Mouse (Mus musculus) CH12.LX (cell line): Measurements from ENCODE around the gene Usp13. TPM values are rescaled to one million over a fixed set of nuclear protein-coding genes. Genes with fewer than 3 reads are reported as not detected.

Experiments used
- DNase-seq: peaks from one replicate; pipeline ENCODE4 v3.0.0-alpha.2; 2013; ENCODE audit errors: extremely low read depth
- H3K27ac ChIP-seq: 2 replicates; pipeline ENCODE4 v1.5.1; 2012; ENCODE audit warnings: low read depth, mild to moderate bottlenecking, control low read depth, moderate library complexity; ENCODE audit not compliant: insufficient read depth
- H3K27me3 ChIP-seq: replicated peaks from 2 replicates; pipeline ENCODE3; 2012; ENCODE audit warnings: inconsistent platforms
- H3K36me3 ChIP-seq, 2 experiments: replicated peaks in 1 of 2; 2 replicates each; pipeline versions ENCODE3 to v1.6.1; 2012; ENCODE audit warnings: inconsistent platforms in 1 of 2, low read length in 1 of 2, mild to moderate bottlenecking in 1 of 2, mixed read lengths in 1 of 2, moderate library complexity in 1 of 2; ENCODE audit not compliant: control insufficient read depth in 1 of 2, insufficient read depth in 1 of 2
- H3K4me1 ChIP-seq, 2 experiments: 2 replicates each; pipeline ENCODE4 v1.6.1; 2012; ENCODE audit warnings: inconsistent platforms in 1 of 2, moderate library complexity in 1 of 2; ENCODE audit not compliant: insufficient read depth in 2 of 2, control insufficient read depth in 1 of 2
- H3K4me2 ChIP-seq: 2 replicates; pipeline ENCODE4 v1.6.1; 2012; ENCODE audit warnings: low read depth, mild to moderate bottlenecking, control low read depth; ENCODE audit not compliant: poor library complexity, insufficient read depth, severe bottlenecking
- H3K4me3 ChIP-seq, 3 experiments: fragments of 150-350 bp in 1 of 3; sonication (generic) in 1 of 3; replicated peaks in 1 of 3; 2 replicates each; pipeline versions ENCODE3 to v1.5.1; 2011 to 2012; ENCODE audit warnings: low read depth in 2 of 3, low read length in 2 of 3, mild to moderate bottlenecking in 2 of 3, moderate library complexity in 2 of 3, control low read depth in 1 of 3, improper control_type of control experiment in 1 of 3, inconsistent platforms in 1 of 3, mixed read lengths in 1 of 3; ENCODE audit not compliant: poor library complexity in 1 of 3
- H3K79me2 ChIP-seq: replicated peaks from 2 replicates; pipeline ENCODE4 v1.6.1; 2012; ENCODE audit warnings: mild to moderate bottlenecking, moderate library complexity; ENCODE audit not compliant: control insufficient read depth, poor library complexity, insufficient read depth, severe bottlenecking; ENCODE audit errors: extremely low read depth
- H3K9ac ChIP-seq: 2 replicates; pipeline ENCODE4 v1.6.1; 2012; ENCODE audit warnings: low read depth, mild to moderate bottlenecking, control low read depth, moderate library complexity; ENCODE audit not compliant: insufficient read depth
- H3K9me3 ChIP-seq: replicated peaks from 2 replicates; pipeline ENCODE3; 2012; ENCODE audit warnings: low read length, inconsistent platforms, mixed read lengths
- ELF1 ChIP-seq: IDR thresholded peaks from 2 replicates; pipeline ENCODE4 v1.6.1; 2014; ENCODE audit warnings: low read depth, mild to moderate bottlenecking, inconsistent platforms, low read length, improper control_type of control experiment
- EP300 ChIP-seq: IDR thresholded peaks from 2 replicates; pipeline ENCODE4 v1.6.1; 2011; ENCODE audit warnings: low read length, improper control_type of control experiment
- GABPA ChIP-seq: IDR thresholded peaks from 2 replicates; pipeline ENCODE4 v1.6.1; 2012; ENCODE audit warnings: low read depth, low read length, improper control_type of control experiment, inconsistent platforms; ENCODE audit not compliant: insufficient replicate concordance
- NELFE ChIP-seq: IDR thresholded peaks from 2 replicates; pipeline ENCODE4 v1.6.1; 2011; ENCODE audit warnings: low read depth, low read length, improper control_type of control experiment
- RAD21 ChIP-seq: IDR thresholded peaks from 2 replicates; pipeline ENCODE4 v1.6.1; 2011; ENCODE audit warnings: low read depth, mild to moderate bottlenecking, low read length, improper control_type of control experiment, moderate library complexity
- RCOR1 ChIP-seq: conservative IDR thresholded peaks from 2 replicates; pipeline ENCODE4 v1.6.1; 2012; ENCODE audit warnings: low read depth, mild to moderate bottlenecking, inconsistent platforms, low read length, improper control_type of control experiment
- SMC3 ChIP-seq: IDR thresholded peaks from 2 replicates; pipeline ENCODE4 v1.6.1; 2011; ENCODE audit warnings: low read depth, low read length, improper control_type of control experiment
- USF2 ChIP-seq: conservative IDR thresholded peaks from 2 replicates; pipeline ENCODE4 v1.6.1; 2011; ENCODE audit warnings: low read depth, low read length, improper control_type of control experiment
- ZC3H11A ChIP-seq: IDR thresholded peaks from 2 replicates; pipeline ENCODE4 v1.6.1; 2012; ENCODE audit warnings: low read depth, mild to moderate bottlenecking, inconsistent platforms, low read length, improper control_type of control experiment
- ZKSCAN1 ChIP-seq: IDR thresholded peaks from 2 replicates; pipeline ENCODE4 v1.6.1; 2012; ENCODE audit warnings: low read depth, inconsistent platforms, low read length, improper control_type of control experiment, borderline replicate concordance
- dilution Hi-C: fragments of 300-500 bp; cut with MboI; formaldehyde crosslinking; loops from 2 replicates; pipeline ENCODE4 v1.14.3; 2020; ENCODE audit warnings: low sequenced_read_pairs; ENCODE audit not compliant: extremely low pct_unique_long_range_greater_than_20kb, extremely low pct_ligation_motif_present
- in situ Hi-C: fragments of 300-500 bp; cut with MboI; formaldehyde crosslinking; loops from 3 replicates; pipeline ENCODE4 v1.14.3; 2019; ENCODE audit warnings: low sequenced_read_pairs, low pct_ligation_motif_present, low pct_unique_long_range_greater_than_20kb, mixed read lengths
- polyA plus RNA-seq: library from polyadenylated mRNA; unstranded; fragments of >175 nt; gene quantifications from 2 replicates; pipeline ENCODE4 v1.2.1, GENCODE M21; 2012; ENCODE audit warnings: low read depth; ENCODE audit not compliant: insufficient read length
- total RNA-seq, 2 experiments: library from RNA; depleted of rRNA; stranded (reverse); fragments of 300-350 nt in 1 of 2; fragments of >200 nt in 1 of 2; gene quantifications; 2 replicates each; pipeline ENCODE4 v1.2.3; 2012 to 2014

Usp13 gene
- total and polyA plus RNA-seq, 3 experiments: not detected

- Histone ChIP-seq H3K4me1 (no peaks in the 10 kb centered on the region), H3K4me3 (no peak overlapping the region), H3K27me3 (no peaks in the 10 kb centered on the region), H3K9me3 (no peaks in the 10 kb centered on the region), H3K9ac (no peak overlapping the region), H3K79me2 (no peaks in the 10 kb centered on the region), H3K27ac (no peak overlapping the region), H3K36me3 (no peaks in the 10 kb centered on the region), H3K4me2 (no peak overlapping the region)
- TF ChIP-seq USF2 (no peak), ZKSCAN1 (no peak), EP300 (no peak), GABPA (no peak), ZC3H11A (no peak)
- dilution Hi-C loops (no loop called here), in situ Hi-C loops (no loop called here)
- DNase-seq: no peak
Measured at GRCm38 (mm10) chr3:32904599-32904998, 87.3 kb downstream of the Usp13 start.

GRCm38 (mm10) chr3:32905850-32906779 lies 88.8 kb downstream of the Usp13 start:
- Histone ChIP-seq H3K4me2 (no peak overlapping the region), H3K36me3 (no peaks in the 10 kb centered on the region), H3K27ac (no peak overlapping the region), H3K79me2 (no peaks in the 10 kb centered on the region), H3K9ac (no peak overlapping the region), H3K4me1 (no peaks in the 10 kb centered on the region), H3K4me3 (no peak overlapping the region), H3K27me3 (no peaks in the 10 kb centered on the region), H3K9me3 (no peaks in the 10 kb centered on the region)
- in situ Hi-C loops: no loop called here
- TF ChIP-seq NELFE (no peak), RCOR1 (no peak)
- no peak for DNase-seq
- dilution Hi-C loops: no loop called here

GRCm38 (mm10) chr3:32908400-32908799 lies 91.1 kb downstream of the Usp13 start:
- no peaks in the 10 kb centered on the region for H3K79me2 ChIP-seq
- TF ChIP-seq ELF1: no peak
- no peak for TF ChIP-seq RAD21
- TF ChIP-seq SMC3: no peak
- in situ Hi-C loops (no loop called here), dilution Hi-C loops (no loop called here)
- H3K9ac ChIP-seq: no peak overlapping the region
- no peaks in the 10 kb centered on the region for H3K4me1 ChIP-seq
- no peak overlapping the region for H3K4me3 ChIP-seq
- no peaks in the 10 kb centered on the region for H3K27me3 ChIP-seq
- no peak for DNase-seq
- no peaks in the 10 kb centered on the region for H3K9me3 ChIP-seq
- H3K36me3 ChIP-seq: no peaks in the 10 kb centered on the region
- H3K4me2 ChIP-seq: no peak overlapping the region
- H3K27ac ChIP-seq: no peak overlapping the region
